ENCODE assay signal across 28 mouse cellular contexts in genomic region chr15:100748584-100748983, GRCm38 (mm10). TPM values are rescaled to one million over a fixed set of nuclear protein-coding genes. Genes with fewer than 3 reads are reported as not detected.
DNase-seq lines count a peak whose midpoint lies in the region; ATAC-seq and TF ChIP-seq lines count a peak whose summit lies in the region.
"Had no signal": no experiment of that assay in that cellular context is flagged by ENCODE, and none has a peak within 500 bp of the region (broad histone marks: within the 10 kb centered on the region; RNA-seq: fewer than 3 reads in every experiment).

No protein-coding gene starts in this region.

- TF ChIP-seq CTCF in lung, postnatal 0 days (IDR thresholded peaks at IDR 0.05) = no peak

- no peak overlapping the region for H3K4me3 ChIP-seq in liver, embryonic 12.5 days
- no peak overlapping the region for H3K4me3 ChIP-seq in liver, embryonic 11.5 days (ENCODE audit: low read depth, low read length)
- no peak overlapping the region for H3K4me3 ChIP-seq in lung, postnatal 0 days (ENCODE audit: low read depth, low read length)
- H3K4me3 ChIP-seq: embryonic facial prominence, embryonic 13.5 days; forebrain, embryonic 12.5 days; forebrain, embryonic 15.5 days; heart, embryonic 15.5 days; hindbrain, embryonic 13.5 days had no signal

- H3K27ac ChIP-seq in liver, embryonic 12.5 days = peak overlapping the region; percentile 79
- H3K27ac ChIP-seq in liver, embryonic 11.5 days (ENCODE audit: low read depth, low read length) = no peak overlapping the region
- no peak overlapping the region for H3K27ac ChIP-seq in lung, postnatal 0 days (ENCODE audit: low read length)
- H3K27ac ChIP-seq: embryonic facial prominence, embryonic 10.5 days; embryonic facial prominence, embryonic 13.5 days; forebrain, embryonic 12.5 days; forebrain, embryonic 15.5 days; heart, embryonic 15.5 days; hindbrain, embryonic 10.5 days; hindbrain, embryonic 13.5 days had no signal

- ATAC-seq in CD4-positive, CD25-positive, alpha-beta regulatory T cell, adult 4 months = no peak
- no peak for ATAC-seq in liver, embryonic 12.5 days
- ATAC-seq in liver, embryonic 11.5 days (replicated peaks; ENCODE audit: low FRiP score) = no peak
- peak; percentile 59 for ATAC-seq in lung, postnatal 0 days
- no peak for ATAC-seq in megakaryocyte, adult 5-6 weeks (ENCODE audit: poor library complexity, severe bottlenecking)
- ATAC-seq: activated CD4-positive, CD25-positive, alpha-beta regulatory T cell, adult 4 months; forebrain, embryonic 15.5 days had no signal

- H3K27me3 ChIP-seq in liver, embryonic 12.5 days (replicated peaks) = peaks cover 16% of the 10 kb centered on the region; the same call in 1 of the 2 replicates
- H3K27me3 ChIP-seq in liver, embryonic 11.5 days (replicated peaks; ENCODE audit: control insufficient read depth, insufficient read depth, low read length) = no peaks in the 10 kb centered on the region
- H3K27me3 ChIP-seq in lung, postnatal 0 days (replicated peaks; ENCODE audit: insufficient read depth, low read length) = 0 out of 2 replicates have a peak, but pooled peaks cover 5% of the 10 kb centered on the region
- H3K27me3 ChIP-seq: embryonic facial prominence, embryonic 13.5 days; forebrain, embryonic 15.5 days had no signal

- H3K4me1 ChIP-seq in liver, embryonic 12.5 days = peaks cover 44% of the 10 kb centered on the region
- peaks cover 15% of the 10 kb centered on the region for H3K4me1 ChIP-seq in liver, embryonic 11.5 days (replicated peaks; ENCODE audit: control insufficient read depth, insufficient read depth, low read length)
- no peaks in the 10 kb centered on the region for H3K4me1 ChIP-seq in lung, postnatal 0 days (ENCODE audit: insufficient read depth, low read depth, low read length)

- peak; percentile 37 for DNase-seq in CD4-positive, CD25-positive, alpha-beta regulatory T cell, adult 2 months (ENCODE audit: low read depth, low spot score)
- no peak for DNase-seq in liver, embryonic 11.5 days (ENCODE audit: low spot score)
- no peak for DNase-seq in lung, postnatal 0 days (ENCODE audit: low spot score)
- DNase-seq in lung, postnatal 10 days = no peak
- DNase-seq in yolk sac, embryonic 10.5 days (ENCODE audit: low spot score) = no peak
- DNase-seq: adrenal gland, adult 8-10 months; adrenal gland, postnatal 25 days; cerebellum, adult 11-12 months; cerebellum, adult 8-10 months; cerebellum, postnatal 10 days; cerebellum, postnatal 36 days; embryo, embryonic 11 days; gastrocnemius, postnatal 25 days; heart, adult 18-20 months; heart, postnatal 10 days; heart, postnatal 36 days had no signal

- H3K9me3 ChIP-seq in liver, embryonic 12.5 days (replicated peaks) = no peaks in the 10 kb centered on the region
- no peaks in the 10 kb centered on the region for H3K9me3 ChIP-seq in liver, embryonic 11.5 days (ENCODE audit: control insufficient read depth, low read length)
- no peaks in the 10 kb centered on the region for H3K9me3 ChIP-seq in lung, postnatal 0 days (ENCODE audit: low read length)
- H3K9me3 ChIP-seq: embryonic facial prominence, embryonic 10.5 days; embryonic facial prominence, embryonic 13.5 days; forebrain, embryonic 12.5 days; forebrain, embryonic 15.5 days; heart, embryonic 12.5 days; heart, embryonic 15.5 days; hindbrain, embryonic 10.5 days; hindbrain, embryonic 13.5 days had no signal

- H3K9ac ChIP-seq in liver, embryonic 12.5 days = 0 out of 2 replicates have a peak overlapping the region, but pooled peaks have one; percentile 18
- H3K9ac ChIP-seq in liver, embryonic 11.5 days (ENCODE audit: low read depth, low read length) = no peak overlapping the region
- no peak overlapping the region for H3K9ac ChIP-seq in lung, postnatal 0 days (replicated peaks; ENCODE audit: low read depth)
- H3K9ac ChIP-seq: embryonic facial prominence, embryonic 13.5 days; forebrain, embryonic 12.5 days; forebrain, embryonic 15.5 days; heart, embryonic 12.5 days; heart, embryonic 15.5 days; hindbrain, embryonic 13.5 days had no signal

- no peak for TF ChIP-seq EP300 in lung, postnatal 0 days (IDR thresholded peaks at IDR 0.05)

- WGBS in liver, embryonic 12.5 days (ENCODE audit: insufficient replicate concordance) = 77% methylated on average over 3 of the region's 3 CpGs
- 83% methylated on average over 3 of the region's 3 CpGs for WGBS in liver, embryonic 11.5 days
- WGBS in lung, postnatal 0 days = 66% methylated on average over 3 of the region's 3 CpGs

- H3K4me2 ChIP-seq in liver, embryonic 12.5 days = peak overlapping the region; percentile 76; the same call in 1 of the 2 replicates
- H3K4me2 ChIP-seq in liver, embryonic 11.5 days = no peak overlapping the region
- no peak overlapping the region for H3K4me2 ChIP-seq in lung, postnatal 0 days (replicated peaks; ENCODE audit: low read depth, low read length)
- H3K4me2 ChIP-seq: forebrain, embryonic 15.5 days had no signal

- H3K36me3 ChIP-seq in liver, embryonic 12.5 days = no peaks in the 10 kb centered on the region
- no peaks in the 10 kb centered on the region for H3K36me3 ChIP-seq in liver, embryonic 11.5 days (ENCODE audit: control insufficient read depth, insufficient read depth, low read length)
- H3K36me3 ChIP-seq in lung, postnatal 0 days (ENCODE audit: insufficient read depth, low read length) = no peaks in the 10 kb centered on the region
- H3K36me3 ChIP-seq: embryonic facial prominence, embryonic 10.5 days; embryonic facial prominence, embryonic 13.5 days; forebrain, embryonic 12.5 days; forebrain, embryonic 15.5 days; heart, embryonic 12.5 days; heart, embryonic 15.5 days; hindbrain, embryonic 10.5 days; hindbrain, embryonic 13.5 days had no signal

RNA-seq across cellular contexts. Expression of gene Slc4a8, which starts 13.0 kb away (rescaled TPM):
- 1 to 10 TPM; 5.7 to 7.7 TPM for polyA plus RNA-seq in CD4-positive, CD25-positive, alpha-beta regulatory T cell, adult 4 months (2017; shearing (Covaris generic))
- 0.47 and 0.70 TPM in 2 replicates for polyA plus RNA-seq in liver, embryonic 12.5 days (2016; fragmentation: Nextera tagmentation; extraction: Ambion mirVana)
- 1.5 TPM in 2 replicates for polyA plus RNA-seq in liver, embryonic 11.5 days (2014; fragmentation: Nextera tagmentation; extraction: Ambion mirVana)
- 3.9 and 5.5 TPM in 2 replicates for polyA plus RNA-seq in lung, postnatal 0 days (2015; fragmentation: Nextera tagmentation; extraction: Ambion mirVana)
- total RNA-seq in megakaryocyte, adult 5-6 weeks (2015) = 0.16 and 4.0 TPM in 2 replicates
- 1.8 and 2.3 TPM in 2 replicates for total RNA-seq in megakaryocyte, adult 5-6 weeks (2017)

RNA-seq across cellular contexts. Expression of gene Galnt6, which starts 19.4 kb away (rescaled TPM):
- polyA plus RNA-seq in CD4-positive, CD25-positive, alpha-beta regulatory T cell, adult 4 months (2017; shearing (Covaris generic)) = 100 to 1,000 TPM in 1 of 2 experiments, 10 to 100 TPM in 1; 63.9 to 105 TPM
- polyA plus RNA-seq in liver, embryonic 12.5 days (2016; fragmentation: Nextera tagmentation; extraction: Ambion mirVana) = 0.96 and 1.3 TPM in 2 replicates
- 1.2 and 1.6 TPM in 2 replicates for polyA plus RNA-seq in liver, embryonic 11.5 days (2014; fragmentation: Nextera tagmentation; extraction: Ambion mirVana)
- polyA plus RNA-seq in lung, postnatal 0 days (2015; fragmentation: Nextera tagmentation; extraction: Ambion mirVana) = 1.2 TPM in 2 replicates
- 3.6 and 4.2 TPM in 2 replicates for total RNA-seq in megakaryocyte, adult 5-6 weeks (2015)
- total RNA-seq in megakaryocyte, adult 5-6 weeks (2017) = 9.6 and 11.4 TPM in 2 replicates

Comparison
In these comparisons a context has a peak if more than half of its experiments do, and no peak if none do; other contexts are left out.
1. RNA of gene Galnt6, which starts 19.4 kb away (polyA plus RNA-seq): 63.9 to 105 TPM in CD4-positive, CD25-positive, alpha-beta regulatory T cell, adult 4 months; 0.96 to 1.3 TPM in liver, embryonic 12.5 days, 1.2 to 1.6 TPM in liver, embryonic 11.5 days and 1.2 TPM in lung, postnatal 0 days; every median in the first group is over 10 times any median in the second.